Mouse (Mus musculus) natural killer cell, adult 2 months (primary cell): ENCODE measurements around the gene Vars.
"Not testable (repeated sequence)": the region's sequence is repeated elsewhere in the genome, so short reads cannot be mapped to it uniquely, and the experiment has no call there.

Experiments
- DNase-seq, 2 experiments: peaks; one replicate each; pipeline ENCODE4 v3.0.0; 2022; ENCODE audit warnings: low spot score in 2 of 2

Gene Vars

DNA sequence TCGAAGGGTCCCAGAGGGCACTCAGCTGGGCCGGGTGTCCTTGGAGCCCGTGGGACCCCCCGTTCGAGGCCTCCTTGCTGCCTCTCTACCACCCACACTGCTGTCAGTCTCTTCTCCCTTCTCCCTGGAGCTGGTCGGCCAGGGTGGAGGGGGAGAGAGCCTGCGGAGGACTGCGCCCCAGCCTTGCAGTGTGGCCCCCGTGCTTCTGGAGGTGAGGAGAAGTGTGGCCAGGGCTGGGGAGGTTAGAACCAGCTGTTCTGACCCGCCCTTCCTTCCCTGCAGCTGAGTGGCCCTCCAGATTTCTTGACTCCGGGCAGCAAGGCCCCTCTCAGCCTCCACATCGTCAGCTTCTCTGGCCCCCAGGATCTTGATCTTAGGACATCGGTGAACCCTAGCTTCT is 23.5 kb downstream of the Vars start:
- DNase-seq, result no peak

DNA sequence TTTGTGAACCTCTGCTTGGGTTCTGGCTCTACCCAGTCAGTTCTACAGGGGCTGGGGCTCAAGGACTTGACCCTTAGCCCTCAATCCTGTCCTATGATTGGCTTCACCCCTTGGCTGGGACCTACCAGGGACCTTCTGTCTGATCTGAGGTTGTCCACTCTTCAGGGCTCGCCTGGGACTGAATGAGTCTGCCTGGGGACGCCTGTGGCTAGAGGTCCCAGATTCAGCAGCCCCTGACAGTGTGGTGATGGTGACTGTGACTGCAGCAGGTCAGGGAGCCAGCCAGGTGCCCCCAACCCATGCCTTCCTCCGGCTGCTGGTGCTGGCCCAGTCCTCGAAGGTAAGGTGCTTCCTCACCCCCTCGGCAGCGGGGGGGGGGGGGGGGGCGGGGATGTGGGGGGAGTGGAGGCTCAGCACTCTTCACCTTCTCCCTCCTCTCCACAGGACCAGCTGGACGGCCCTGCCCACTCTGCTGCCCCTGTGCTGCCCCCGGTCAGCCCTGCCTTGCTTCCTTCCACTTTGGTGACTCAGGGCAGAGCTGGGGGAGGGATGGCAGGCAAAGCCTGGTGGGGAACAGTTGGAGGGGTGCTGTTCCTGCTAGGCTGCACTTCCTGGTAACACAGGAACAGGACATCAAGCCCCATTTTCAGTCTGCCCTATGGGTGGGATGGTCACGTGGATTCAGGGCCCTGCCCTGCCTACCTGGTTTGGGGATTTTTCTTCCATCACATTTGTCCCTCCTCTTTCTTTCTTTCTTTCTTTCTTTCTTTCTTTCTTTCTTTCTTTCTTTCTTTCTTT is 24.1 kb downstream of the Vars start:
- no peak for DNase-seq

DNA sequence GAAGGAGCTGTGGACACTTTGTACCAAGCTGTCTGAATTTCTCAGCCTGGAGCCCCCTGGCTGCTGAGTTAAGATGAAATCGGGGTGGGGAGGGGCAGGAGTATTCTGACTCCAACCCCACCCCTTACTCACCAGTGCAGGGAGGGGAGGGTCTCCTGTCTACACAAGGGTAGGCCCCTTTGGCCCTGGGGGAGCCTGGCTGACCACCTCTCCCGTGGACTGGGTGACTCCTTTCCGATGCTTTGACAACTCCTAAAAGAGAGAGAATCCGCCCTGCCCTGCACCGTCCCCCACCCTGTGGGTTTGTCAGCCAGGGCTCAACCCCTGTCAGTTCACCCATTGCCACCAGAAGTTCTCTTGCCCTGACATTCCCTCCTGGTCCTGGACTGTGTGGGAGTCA is 25.4 kb downstream of the Vars start:
- DNase-seq, result no peak

DNA sequence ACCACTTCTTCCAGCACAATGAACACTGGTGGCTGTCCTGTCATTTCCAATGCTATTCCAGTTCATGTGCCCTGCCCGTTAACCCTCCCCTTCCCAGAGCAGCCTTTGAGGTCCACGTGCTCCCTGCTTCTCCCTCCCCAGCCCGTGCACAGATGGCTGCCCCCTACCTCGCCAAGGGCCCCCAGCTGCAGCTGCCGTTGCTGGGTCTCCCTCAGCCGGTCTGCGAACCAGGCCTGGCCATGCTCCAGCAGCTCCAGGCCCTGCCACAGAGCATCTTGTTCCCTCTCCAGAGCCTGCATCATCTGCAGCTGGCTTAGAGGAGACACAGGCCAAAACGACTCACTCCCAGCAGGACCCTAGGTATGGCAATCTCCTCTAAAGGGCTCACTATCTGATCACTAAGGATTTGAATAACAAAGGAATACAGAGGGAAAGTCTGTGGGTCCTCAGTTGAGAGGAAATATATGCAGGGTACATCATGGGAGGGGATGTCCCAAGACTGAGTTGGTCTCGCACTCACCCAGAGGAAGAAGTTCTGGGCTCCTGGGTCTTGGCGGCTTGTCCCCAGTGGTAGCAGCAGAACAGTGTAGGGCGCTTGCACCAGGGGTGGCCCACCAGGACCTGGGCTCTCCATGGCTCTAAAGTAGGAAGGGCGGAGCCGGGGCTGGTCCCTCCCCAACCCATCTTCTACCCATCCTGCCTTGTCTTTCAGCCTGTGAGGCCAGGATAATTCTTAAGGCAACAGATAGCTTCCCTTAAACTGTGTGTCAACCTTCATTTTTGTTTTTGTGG is 26.7 kb downstream of the Vars start, which contains the start of gene Sapcd1:
Sapcd1 (minus strand) TSS at position 740 of the 792 bp plus-strand sequence.
- DNase-seq, result no peak

DNA sequence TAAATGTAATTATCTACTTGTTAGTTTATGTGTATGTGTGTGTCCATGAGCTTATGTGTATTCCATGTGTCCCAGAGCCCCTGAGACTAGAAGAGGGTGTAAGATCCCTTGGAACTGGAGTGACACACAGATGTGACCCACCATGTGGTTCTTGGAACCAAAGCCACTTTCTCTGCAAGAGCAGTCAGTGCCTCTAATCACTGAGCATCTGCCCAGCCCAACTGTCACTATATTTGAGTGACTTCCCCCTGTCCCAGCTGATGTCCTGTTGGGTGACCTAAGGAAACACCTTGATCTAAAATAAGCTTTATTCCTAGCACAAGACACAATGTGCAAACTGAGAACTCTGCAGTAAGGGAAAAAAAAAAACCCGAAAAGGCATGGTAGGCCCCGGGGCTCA is 27.5 kb downstream of the Vars start:
- DNase-seq, result no peak

DNA sequence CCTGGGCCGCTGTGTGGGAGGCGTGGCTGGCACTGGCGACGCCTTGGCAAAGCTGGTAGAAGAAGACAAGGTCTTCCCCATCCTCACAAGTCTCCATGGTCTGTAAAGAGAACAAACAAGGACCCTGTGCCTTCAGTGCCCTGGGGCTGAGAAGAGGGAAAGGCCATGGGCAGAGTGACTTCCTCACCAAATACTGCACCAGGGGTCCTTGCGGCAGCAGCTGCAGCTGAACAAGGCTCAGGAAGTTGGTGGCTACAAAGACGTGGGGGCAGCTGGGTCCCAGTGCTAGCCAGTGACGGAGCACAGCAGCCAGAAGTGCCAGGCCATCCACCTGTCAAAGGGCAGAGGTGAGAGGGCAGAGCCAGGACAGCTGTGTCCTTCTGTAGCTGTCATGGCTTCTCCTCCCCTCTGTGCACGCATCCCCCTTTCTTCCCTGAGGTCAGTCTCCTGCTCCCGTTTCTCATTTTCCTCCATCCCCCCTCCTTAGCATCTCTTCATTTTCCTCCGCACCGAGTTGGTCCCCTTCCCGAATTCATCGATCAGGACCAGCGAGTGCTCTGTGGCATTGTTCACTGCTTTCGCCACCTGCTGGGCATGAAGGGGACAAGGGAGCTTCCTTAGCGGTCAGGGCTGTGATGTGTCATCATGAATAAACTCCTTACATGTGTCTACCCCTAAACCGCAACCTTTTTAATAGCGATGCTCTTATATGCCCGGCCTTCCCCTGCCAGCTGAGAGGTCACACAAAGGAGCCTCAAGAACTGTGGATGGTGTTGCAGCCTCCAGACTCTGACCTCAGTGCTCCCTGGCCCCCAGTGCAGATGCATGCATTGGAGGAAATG is 29.1 kb downstream of the Vars start:
- DNase-seq, result peak; percentile 55 to 67

DNA sequence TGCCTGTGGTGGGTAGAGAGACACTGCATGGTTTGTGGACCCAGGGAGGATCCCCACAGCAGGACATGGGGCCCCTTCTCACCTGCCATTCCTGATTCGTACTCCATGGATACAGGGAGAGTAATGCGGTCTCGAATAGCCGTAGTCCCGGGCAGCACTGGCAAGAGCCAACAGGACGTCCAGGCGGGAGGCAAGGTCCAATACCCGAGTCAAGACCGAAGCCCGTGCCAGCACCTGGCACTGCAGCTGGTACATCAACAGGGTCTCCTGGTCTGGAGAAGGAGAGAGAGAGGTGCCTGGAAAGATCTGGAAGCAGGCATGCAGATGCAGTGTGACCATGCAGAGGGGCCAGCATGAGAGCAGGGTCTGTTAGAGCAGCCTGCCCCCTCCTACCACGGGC is 30.5 kb downstream of the Vars start:
- no peak for DNase-seq

DNA sequence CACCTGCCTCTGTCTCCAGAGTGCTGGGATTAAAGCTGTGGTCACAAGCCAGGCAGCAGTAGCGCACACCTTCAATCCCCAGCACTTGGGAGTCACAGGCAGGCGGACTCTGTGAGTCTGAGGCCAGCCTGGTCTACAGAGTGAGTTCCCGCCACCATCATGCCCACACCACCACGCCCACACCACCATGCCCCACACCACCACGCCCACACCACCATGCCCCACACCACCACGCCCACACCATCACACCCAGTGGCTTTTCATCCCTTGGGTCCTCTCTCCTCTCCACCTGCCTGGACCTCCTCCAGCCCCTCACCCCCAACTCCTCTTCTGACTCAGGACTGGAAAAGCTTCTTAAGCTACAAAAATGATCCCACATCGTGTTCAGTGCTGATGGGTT is 31.1 kb downstream of the Vars start:
- DNase-seq, result no peak

DNA sequence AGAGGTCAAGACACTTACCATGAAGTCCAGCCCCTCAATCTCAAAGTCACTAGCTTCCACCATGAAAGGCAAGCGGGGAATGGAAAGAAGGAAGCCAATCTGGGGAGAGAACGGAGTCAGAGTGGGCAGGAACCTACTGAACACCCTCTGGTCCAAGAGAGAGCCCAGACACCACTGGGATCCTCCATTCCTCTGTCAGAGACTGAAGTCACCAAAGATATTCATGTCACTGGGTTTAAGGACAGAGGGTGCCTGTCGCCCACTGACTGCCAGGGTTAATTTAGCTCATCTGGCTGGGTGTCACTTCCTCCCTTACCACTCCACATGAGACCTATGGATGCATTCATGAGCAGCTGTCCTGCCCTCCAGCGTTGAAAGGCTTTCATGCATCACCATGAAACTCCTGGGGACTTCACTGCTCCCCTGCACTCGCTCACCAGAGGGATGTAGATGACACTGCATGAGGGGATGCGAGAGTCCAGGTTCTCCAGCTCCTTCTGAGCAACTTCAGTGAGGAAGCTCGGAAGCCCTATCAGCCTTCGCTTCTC is 31.6 kb downstream of the Vars start:
- no peak for DNase-seq

DNA sequence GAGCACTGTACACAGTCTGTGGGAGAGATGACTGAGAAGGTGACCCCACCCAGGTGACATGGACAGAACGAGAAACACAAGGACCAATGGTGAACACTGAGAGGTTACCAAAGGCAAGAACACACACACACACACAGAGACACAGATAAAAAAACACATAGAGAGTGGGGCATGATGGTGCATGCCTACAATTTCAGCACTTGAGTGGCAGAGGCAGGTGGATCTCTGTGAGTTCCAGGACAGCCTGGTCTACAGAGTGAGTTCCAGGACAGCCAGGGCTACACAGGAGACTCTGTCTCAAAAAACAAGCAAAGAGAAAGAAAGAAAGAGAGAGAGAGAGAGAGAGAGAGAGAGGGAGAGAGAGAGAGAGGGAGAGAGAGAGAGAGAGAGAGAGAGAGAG is 32.9 kb downstream of the Vars start:
- DNase-seq, result not testable (repeated sequence)

DNA sequence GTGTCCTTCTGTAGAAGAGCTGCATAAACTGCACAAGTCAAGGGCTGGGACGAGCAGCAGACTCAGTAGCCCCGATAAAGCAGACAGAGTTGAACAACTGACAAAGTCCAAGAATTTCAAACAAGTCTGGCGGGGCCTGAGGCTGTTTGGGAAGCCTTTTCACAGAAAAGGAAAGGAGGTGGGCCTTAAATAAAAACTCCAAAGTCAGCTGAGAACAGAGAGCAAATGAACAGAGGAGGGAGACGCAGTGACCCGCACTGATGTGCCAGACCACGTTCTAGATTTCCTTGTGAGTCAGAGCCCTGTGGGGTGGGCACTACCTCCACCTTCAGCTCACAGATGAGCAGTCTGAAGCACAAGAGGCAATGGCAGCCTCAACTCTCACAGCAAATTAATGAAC is 34.1 kb downstream of the Vars start:
- no peak for DNase-seq

DNA sequence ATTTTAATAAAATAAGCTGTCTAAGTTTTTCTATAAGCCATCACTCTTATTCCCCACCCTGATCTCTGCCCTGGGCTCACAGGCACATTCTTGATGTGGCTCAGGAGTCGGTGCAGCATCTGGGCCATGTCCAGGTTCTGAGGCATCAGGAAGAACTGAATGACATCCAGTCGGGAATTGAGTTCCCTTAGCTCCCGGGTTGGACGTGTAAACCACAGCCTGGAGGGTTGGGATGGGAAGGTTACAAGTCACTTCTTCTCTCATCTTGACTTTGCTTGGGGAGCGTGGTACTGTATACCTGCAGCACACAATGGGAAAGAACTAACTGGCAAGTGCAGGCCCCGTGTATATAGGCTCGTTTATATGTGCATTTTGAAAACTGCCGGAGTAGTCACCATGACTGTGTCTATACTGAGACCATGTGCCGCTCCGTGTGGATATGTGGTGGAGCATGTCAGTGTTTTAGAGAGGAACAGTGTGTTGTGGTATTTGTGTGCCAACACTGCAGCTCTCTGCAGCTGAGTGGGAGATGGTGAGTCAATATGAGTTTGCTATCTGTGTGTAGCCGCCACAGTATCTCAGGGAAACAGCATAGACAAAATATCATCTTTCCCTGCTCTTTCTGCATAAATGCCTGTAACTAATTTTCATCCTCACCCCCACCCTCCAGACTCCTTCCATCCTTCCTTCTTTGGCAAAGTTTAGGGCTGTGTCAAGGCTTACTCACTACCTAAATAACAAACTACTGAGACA is 38.5 kb downstream of the Vars start:
- no peak for DNase-seq

DNA sequence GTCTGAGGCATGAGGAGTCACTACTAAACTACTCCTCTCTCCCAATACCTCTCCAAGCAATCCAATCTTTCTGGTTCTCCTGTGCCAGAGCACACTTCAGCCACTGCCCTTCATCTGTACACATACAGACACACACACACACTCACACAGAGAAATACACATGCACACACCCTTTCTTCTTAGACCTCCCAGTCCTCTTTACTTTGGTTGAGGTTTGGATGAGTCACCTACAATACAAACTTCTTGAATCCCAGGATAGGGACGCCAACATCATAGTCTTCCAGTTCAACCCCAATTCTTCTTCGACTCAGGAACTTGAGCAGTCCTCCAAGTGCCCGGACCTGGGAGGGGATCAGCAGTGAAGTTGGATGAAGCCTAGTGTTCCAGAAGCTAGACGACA is 43.0 kb downstream of the Vars start:
- DNase-seq, result no peak

DNA sequence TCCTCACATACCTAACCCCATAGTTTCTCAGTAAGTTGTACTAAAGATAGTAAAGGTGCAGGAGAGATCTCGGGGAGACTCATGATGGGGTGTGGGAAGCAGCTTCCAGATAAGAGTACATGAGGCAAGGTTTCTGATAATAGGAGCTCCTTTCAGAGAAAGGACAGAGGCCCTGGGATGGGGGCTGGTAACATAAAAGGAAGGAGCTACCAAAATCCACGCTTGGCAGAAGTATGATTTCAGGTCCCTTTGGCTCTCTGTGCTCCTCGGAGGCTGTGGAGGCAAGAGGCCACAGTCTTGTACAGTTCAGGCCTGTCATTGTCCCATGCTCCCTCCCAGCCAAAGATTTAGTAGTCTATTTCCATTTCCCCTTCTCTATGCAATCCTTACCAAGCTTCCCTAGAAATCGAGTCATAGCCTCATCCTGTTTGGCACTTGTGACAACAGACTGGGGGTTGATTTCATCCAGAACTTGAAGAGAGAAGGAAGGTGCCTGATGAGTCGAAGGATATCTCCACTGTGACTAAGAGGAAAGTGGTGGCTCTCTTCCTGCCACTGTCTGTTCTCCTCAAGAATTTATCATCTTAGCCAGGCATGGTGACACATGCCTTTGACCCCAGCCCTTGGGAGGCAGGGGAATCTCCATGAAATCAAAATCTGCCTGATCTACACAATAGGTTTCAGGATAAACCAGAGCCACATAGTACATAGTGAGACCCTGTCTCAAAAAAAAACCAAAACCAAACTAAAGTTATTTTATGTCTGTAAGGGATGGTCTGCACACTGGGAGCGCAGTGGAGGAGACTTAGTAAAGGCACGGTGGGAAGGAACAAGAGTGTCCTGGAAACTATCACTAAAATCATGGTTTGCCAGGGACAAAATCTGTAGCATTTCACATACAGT is 44.4 kb downstream of the Vars start:
- DNase-seq, result no peak

DNA sequence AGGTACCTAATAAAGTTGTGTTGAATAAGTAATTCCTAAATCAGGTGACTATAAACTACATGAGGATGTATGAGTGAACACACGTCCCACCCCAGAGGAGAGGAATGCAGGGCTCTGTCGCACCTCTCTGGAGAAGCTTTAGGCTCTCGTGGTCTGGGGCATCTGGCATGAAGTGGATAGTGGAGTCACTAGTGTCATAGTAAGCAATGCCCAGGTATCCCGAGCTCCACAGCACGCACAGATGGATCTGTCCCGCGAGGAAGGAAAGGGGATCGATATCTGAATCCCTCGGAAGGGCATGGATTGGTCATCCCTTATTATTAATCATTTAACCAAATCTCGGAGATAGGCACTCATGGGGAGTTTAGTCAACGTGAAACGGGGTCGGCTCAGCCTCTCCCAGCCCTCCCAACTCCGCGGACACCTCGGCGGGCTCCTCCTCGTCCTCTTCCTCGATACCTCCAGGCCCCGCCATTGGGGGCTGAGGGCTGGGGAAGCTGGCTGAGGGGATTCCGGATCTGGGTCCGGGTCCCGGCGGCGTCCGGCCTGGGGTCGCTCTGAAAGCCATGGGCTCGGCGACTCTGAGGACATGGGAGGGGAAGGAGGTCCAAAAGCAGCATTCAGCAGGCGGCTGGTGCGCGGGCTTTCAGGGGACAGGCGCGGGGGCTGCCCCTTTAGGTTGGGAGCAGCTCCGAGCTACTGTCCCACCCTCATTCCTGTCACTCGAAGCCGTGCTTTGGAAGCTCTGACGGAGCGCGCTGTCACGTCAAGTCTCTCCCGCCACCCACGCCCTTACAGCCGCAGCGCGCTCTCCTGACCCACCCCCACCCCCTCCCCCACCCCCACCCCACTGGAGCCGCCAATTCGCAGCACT is 45.3 kb downstream of the Vars start:
- DNase-seq, result no peak

DNA sequence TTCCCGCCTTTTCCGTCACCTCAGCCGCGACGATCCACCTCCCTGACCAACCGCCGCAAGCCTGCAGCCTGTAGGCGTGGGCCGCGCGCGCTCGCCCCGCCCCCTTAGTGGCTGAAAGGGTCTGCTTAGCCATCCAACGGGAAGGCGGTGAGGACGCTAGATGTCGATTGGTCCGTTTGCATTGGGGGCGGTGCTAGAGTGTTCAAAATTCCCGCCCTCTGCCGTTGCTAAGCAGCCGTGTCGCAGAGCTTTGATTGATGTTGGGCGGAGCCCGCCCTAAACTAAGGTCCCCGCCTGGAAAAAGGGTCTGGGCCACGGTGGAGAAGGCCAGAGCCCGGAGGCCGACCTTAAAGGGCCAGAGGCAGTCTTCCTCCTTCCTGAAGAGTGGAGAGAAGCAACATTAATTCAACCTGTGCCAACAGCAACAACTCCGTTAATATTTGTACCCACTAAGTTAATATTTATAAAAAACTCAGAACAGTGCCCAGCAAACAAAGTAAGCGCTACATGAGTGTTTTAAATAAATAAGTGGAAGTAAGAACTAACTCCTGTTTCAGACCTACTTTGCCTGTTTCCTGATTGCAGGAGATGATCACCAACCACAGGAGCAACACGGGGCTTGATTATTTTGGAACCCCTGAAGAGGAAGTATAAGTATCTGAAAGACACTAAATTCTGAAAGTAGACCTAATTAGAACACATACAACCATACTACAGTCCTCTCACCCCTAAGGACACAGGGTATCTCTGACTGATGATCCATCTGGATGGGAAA is 46.1 kb downstream of the Vars start, which contains the start of gene Msh5:
Msh5 (minus strand) TSS at position 65 of the 775 bp plus-strand sequence.
- DNase-seq, result peak; percentile 95 to 96

DNA sequence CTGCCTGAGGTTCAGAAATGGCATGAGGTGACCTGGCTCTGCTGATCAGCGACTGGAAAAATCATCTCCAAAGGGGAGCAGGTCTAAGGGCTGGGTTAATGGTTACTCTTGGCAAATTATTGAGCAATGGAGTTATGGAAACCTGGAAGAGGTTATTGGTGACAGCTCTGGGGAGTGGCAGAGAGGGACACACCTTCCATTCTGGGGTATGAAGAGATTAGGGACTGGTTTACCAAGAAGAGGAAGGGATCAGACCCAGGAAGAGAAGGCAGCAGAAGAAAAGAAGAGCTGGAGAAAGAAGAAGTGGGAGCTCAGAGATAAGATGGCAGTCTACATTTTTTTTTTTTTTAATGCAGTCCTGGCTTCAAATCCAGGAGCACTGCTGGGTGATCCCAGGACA is 46.9 kb downstream of the Vars start:
- no peak for DNase-seq
